12 mouse cellular contexts compared by ENCODE assay signal in the genomic region with DNA sequence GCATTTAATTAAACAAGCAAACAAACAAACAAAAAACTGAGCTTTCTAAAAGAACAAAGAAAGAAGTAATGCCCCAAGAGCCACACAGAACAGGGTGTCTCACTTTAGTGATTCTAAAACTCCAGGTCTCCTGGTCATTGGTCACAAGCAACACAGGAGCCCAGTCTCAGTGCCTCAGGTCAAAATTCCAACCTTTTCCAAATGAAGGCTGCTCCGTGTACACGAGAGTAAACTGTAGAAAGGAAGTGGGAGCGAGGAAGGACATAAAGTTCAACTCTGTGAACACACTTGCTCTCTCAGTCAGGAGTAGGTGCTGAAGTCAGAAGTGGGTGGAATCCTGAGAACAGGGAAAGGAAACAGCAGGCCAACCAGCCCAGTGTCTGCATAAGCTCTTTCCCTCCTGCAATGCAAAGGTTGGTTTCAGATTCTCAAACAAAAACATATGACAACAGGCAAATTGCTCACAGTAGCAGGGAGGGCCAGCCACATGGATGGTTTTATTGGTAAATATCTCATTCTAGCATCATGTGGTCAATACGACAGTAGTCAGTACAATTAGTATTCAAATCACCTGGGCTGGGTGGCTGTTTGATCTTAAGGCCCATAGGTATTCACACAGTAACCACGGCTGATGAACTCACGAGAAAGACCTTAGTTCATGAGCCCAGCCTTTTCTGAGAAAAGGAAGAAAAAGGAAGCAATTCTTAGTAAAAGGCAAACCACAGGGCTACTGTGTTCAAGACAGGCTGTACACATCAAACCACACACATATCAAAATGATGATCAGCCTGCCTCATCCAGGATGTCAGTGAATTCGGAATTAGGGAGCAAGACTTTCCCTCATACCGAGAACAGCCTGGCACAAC.
DNase-seq lines count a peak whose midpoint lies in the region; ATAC-seq lines count a peak whose summit lies in the region.
"Had no signal": no experiment of that assay in that cellular context is flagged by ENCODE, and none has a peak within 500 bp of the region (broad histone marks: within the 10 kb centered on the region; RNA-seq: fewer than 3 reads in every experiment).

No protein-coding gene starts in this region.

- no peak for DNase-seq in limb, embryonic 10.5 days (ENCODE audit: low spot score)
- peak; percentile 34 to 37 for DNase-seq in CD8-positive naive resting alpha-beta T cell, adult 2 months (ENCODE audit: low read depth in 2 of 2, low spot score in 2 of 2)
- peak; percentile 74 for DNase-seq in induced T-regulatory cell, adult 2 months (ENCODE audit: low read depth)
- no peak for DNase-seq in urinary bladder, postnatal 4 days (ENCODE audit: low spot score in 2 of 2)
- no peak for DNase-seq in forebrain, embryonic 11.5 days (ENCODE audit: low spot score)
- DNase-seq: cerebellum, adult 9-11 months; heart, adult 2 months; heart, postnatal 4 days had no signal

- H3K9ac ChIP-seq in limb, embryonic 12.5 days (replicated peaks), result no peak overlapping the region
- H3K9ac ChIP-seq in forebrain, embryonic 11.5 days (ENCODE audit: low read length), result no peak overlapping the region
- no peak overlapping the region for H3K9ac ChIP-seq in forebrain, embryonic 16.5 days (replicated peaks; ENCODE audit: low read depth, low read length)

- no peaks in the 10 kb centered on the region for H3K27me3 ChIP-seq in limb, embryonic 12.5 days
- H3K27me3 ChIP-seq in limb, embryonic 10.5 days (ENCODE audit: low read depth, poor library complexity, severe bottlenecking), result no peaks in the 10 kb centered on the region
- H3K27me3 ChIP-seq in forebrain, embryonic 11.5 days (ENCODE audit: control insufficient read depth, insufficient read depth, low read length), result no peaks in the 10 kb centered on the region
- no peaks in the 10 kb centered on the region for H3K27me3 ChIP-seq in forebrain, embryonic 16.5 days (replicated peaks; ENCODE audit: control insufficient read depth, insufficient read depth, low read length)

- H3K4me3 ChIP-seq in limb, embryonic 12.5 days (replicated peaks), result no peak overlapping the region
- H3K4me3 ChIP-seq in limb, embryonic 10.5 days, result no peak overlapping the region
- no peak overlapping the region for H3K4me3 ChIP-seq in forebrain, embryonic 11.5 days (ENCODE audit: low read depth, low read length)
- no peak overlapping the region for H3K4me3 ChIP-seq in forebrain, embryonic 16.5 days (replicated peaks; ENCODE audit: low read length)
- H3K4me3 ChIP-seq: heart, adult 2 months; layer of hippocampus, adult 2 months had no signal

- no peaks in the 10 kb centered on the region for H3K9me3 ChIP-seq in limb, embryonic 12.5 days
- no peaks in the 10 kb centered on the region for H3K9me3 ChIP-seq in limb, embryonic 10.5 days (replicated peaks)
- no peaks in the 10 kb centered on the region for H3K9me3 ChIP-seq in forebrain, embryonic 11.5 days (ENCODE audit: control insufficient read depth, low read length)
- no peaks in the 10 kb centered on the region for H3K9me3 ChIP-seq in forebrain, embryonic 16.5 days (ENCODE audit: control insufficient read depth, low read length)

- no peak overlapping the region for H3K4me2 ChIP-seq in limb, embryonic 12.5 days
- no peak overlapping the region for H3K4me2 ChIP-seq in forebrain, embryonic 11.5 days (ENCODE audit: low read depth, low read length, severe bottlenecking)
- H3K4me2 ChIP-seq in forebrain, embryonic 16.5 days (ENCODE audit: low read length), result no peak overlapping the region

- H3K36me3 ChIP-seq in limb, embryonic 12.5 days, result no peaks in the 10 kb centered on the region
- no peaks in the 10 kb centered on the region for H3K36me3 ChIP-seq in limb, embryonic 10.5 days
- H3K36me3 ChIP-seq in forebrain, embryonic 11.5 days (ENCODE audit: control insufficient read depth, insufficient read depth, low read length), result no peaks in the 10 kb centered on the region
- H3K36me3 ChIP-seq in forebrain, embryonic 16.5 days (ENCODE audit: control insufficient read depth, insufficient read depth), result no peaks in the 10 kb centered on the region

- no peak for ATAC-seq in limb, embryonic 12.5 days (ENCODE audit: insufficient number of reproducible peaks, insufficient read depth, low FRiP score, low TSS enrichment, low read depth)
- peak; percentile 13; the same call in 1 of the 2 replicates for ATAC-seq in monocyte, adult 5-6 weeks (replicated peaks; ENCODE audit: insufficient number of reproducible peaks, low FRiP score, low TSS enrichment, poor library complexity, severe bottlenecking)
- no peak for ATAC-seq in forebrain, embryonic 11.5 days (replicated peaks; ENCODE audit: low FRiP score)
- ATAC-seq in forebrain, embryonic 16.5 days, result no peak

- 56% methylated on average over 8 of the region's 8 CpGs for WGBS in limb, embryonic 12.5 days
- 79% methylated on average over 8 of the region's 8 CpGs for WGBS in limb, embryonic 10.5 days
- 76% methylated on average over 8 of the region's 8 CpGs for WGBS in forebrain, embryonic 11.5 days
- 88% methylated on average over 8 of the region's 8 CpGs for WGBS in forebrain, embryonic 16.5 days

- peak overlapping the region; percentile 36; the same call in 1 of the 2 replicates for H3K27ac ChIP-seq in limb, embryonic 12.5 days
- H3K27ac ChIP-seq in limb, embryonic 10.5 days, result no peak overlapping the region
- H3K27ac ChIP-seq in forebrain, embryonic 11.5 days (ENCODE audit: low read depth, low read length), result no peak overlapping the region
- H3K27ac ChIP-seq in forebrain, embryonic 16.5 days (ENCODE audit: low read length), result no peak overlapping the region
- H3K27ac ChIP-seq: heart, adult 2 months; layer of hippocampus, adult 2 months had no signal

- peaks cover 29% of the 10 kb centered on the region; the same call in 1 of the 2 replicates for H3K4me1 ChIP-seq in limb, embryonic 12.5 days (replicated peaks)
- no peaks in the 10 kb centered on the region for H3K4me1 ChIP-seq in limb, embryonic 10.5 days
- no peaks in the 10 kb centered on the region; the same call in 1 of the 2 replicates for H3K4me1 ChIP-seq in forebrain, embryonic 11.5 days (replicated peaks; ENCODE audit: control insufficient read depth, insufficient read depth, low read length)
- H3K4me1 ChIP-seq in forebrain, embryonic 16.5 days (replicated peaks; ENCODE audit: control insufficient read depth, insufficient read depth, low read length), result no peaks in the 10 kb centered on the region

Comparison
In these comparisons a context has a peak if more than half of its experiments do, and no peak if none do; other contexts are left out.
1. DNase-seq: peak in CD8-positive naive resting alpha-beta T cell, adult 2 months (2 of 2) and induced T-regulatory cell, adult 2 months (single experiment); none in limb, embryonic 10.5 days (single experiment), urinary bladder, postnatal 4 days (0 of 2) and forebrain, embryonic 11.5 days (single experiment).